Mouse (Mus musculus) ES-E14 (cell line): ENCODE measurements around the gene Stx11. TPM values are rescaled to one million over a fixed set of nuclear protein-coding genes. Genes with fewer than 3 reads are reported as not detected.
A peak's percentile ranks its signal among the peaks of the same experiment; 100 is the strongest.

Experiments used
- DNase-seq: peaks from one replicate; pipeline ENCODE4 v3.0.0-alpha.2; 2013; ENCODE audit warnings: low read depth, low spot score
- H3K27ac ChIP-seq: 2 replicates; pipeline ENCODE4 v1.5.1; 2012; ENCODE audit warnings: low read depth, mild to moderate bottlenecking, low read length, moderate library complexity, mixed read lengths; ENCODE audit not compliant: poor library complexity, insufficient read depth, severe bottlenecking
- H3K36me3 ChIP-seq: 2 replicates; pipeline ENCODE4 v1.6.1; 2012; ENCODE audit warnings: mild to moderate bottlenecking, low read length, moderate library complexity, mixed read lengths; ENCODE audit not compliant: control insufficient read depth, poor library complexity, insufficient read depth, severe bottlenecking
- H3K4me1 ChIP-seq, 2 experiments: fragments of 150-350 bp in 1 of 2; sonication (generic) in 1 of 2; 2 replicates each; pipeline ENCODE4 v1.6.1; 2012; ENCODE audit warnings: low read length in 2 of 2, mild to moderate bottlenecking in 1 of 2, mixed read lengths in 1 of 2; ENCODE audit not compliant: control insufficient read depth in 2 of 2, insufficient read depth in 2 of 2, poor library complexity in 1 of 2
- H3K4me3 ChIP-seq, 2 experiments: fragments of 150-350 bp in 1 of 2; sonication (generic) in 1 of 2; 2 replicates each; pipeline ENCODE4 v1.5.1; 2012; ENCODE audit warnings: low read length in 2 of 2, low read depth in 1 of 2, mild to moderate bottlenecking in 1 of 2, mixed read lengths in 1 of 2; ENCODE audit not compliant: insufficient read depth in 1 of 2, poor library complexity in 1 of 2, severe bottlenecking in 1 of 2
- H3K9ac ChIP-seq: 2 replicates; pipeline ENCODE4 v1.6.1; 2012; ENCODE audit warnings: low read depth, mild to moderate bottlenecking, low read length, mixed read lengths; ENCODE audit not compliant: poor library complexity, insufficient read depth, severe bottlenecking
- H3K9me3 ChIP-seq: fragments of 150-350 bp; sonication (generic); 2 replicates; pipeline ENCODE4 v1.6.1; 2012; ENCODE audit warnings: low read depth, mild to moderate bottlenecking, low read length; ENCODE audit not compliant: control insufficient read depth, insufficient read depth
- CHD2 ChIP-seq: IDR thresholded peaks from 2 replicates; pipeline ENCODE4 v1.6.1; 2014; ENCODE audit warnings: mild to moderate bottlenecking, low read depth, low read length, inconsistent platforms
- HCFC1 ChIP-seq: IDR thresholded peaks from 2 replicates; pipeline ENCODE4 v1.6.1; 2012; ENCODE audit warnings: low read length, inconsistent platforms, borderline replicate concordance; ENCODE audit not compliant: insufficient read depth
- MAFK ChIP-seq: IDR thresholded peaks from 2 replicates; pipeline ENCODE4 v1.6.1; 2014; ENCODE audit warnings: mild to moderate bottlenecking, low read depth, low read length, inconsistent platforms; ENCODE audit not compliant: insufficient read depth
- ZC3H11A ChIP-seq: IDR thresholded peaks from 2 replicates; pipeline ENCODE4 v1.6.1; 2012; ENCODE audit warnings: low read depth, mild to moderate bottlenecking, inconsistent platforms, low read length, borderline replicate concordance
- ZNF384 ChIP-seq: IDR thresholded peaks from 2 replicates; pipeline ENCODE4 v1.6.1; 2012; ENCODE audit warnings: low read depth, low read length, inconsistent platforms
- in situ Hi-C, 2 experiments: fragments of 600-800 bp; cut with MboI; formaldehyde crosslinking; loops; one replicate each; pipeline ENCODE4 v1.15.1; 2025; ENCODE audit warnings: low sequenced_read_pairs in 2 of 2, inconsistent platforms in 1 of 2; ENCODE audit not compliant: unreplicated experiment in 2 of 2
- total RNA-seq: library from RNA; depleted of rRNA; stranded (reverse); fragments of 300-350 nt; gene quantifications from 2 replicates; pipeline ENCODE4 v1.2.3, GENCODE M21; 2012

Stx11 gene
- total RNA-seq, 1 experiment: 2.5 TPM

DNA sequence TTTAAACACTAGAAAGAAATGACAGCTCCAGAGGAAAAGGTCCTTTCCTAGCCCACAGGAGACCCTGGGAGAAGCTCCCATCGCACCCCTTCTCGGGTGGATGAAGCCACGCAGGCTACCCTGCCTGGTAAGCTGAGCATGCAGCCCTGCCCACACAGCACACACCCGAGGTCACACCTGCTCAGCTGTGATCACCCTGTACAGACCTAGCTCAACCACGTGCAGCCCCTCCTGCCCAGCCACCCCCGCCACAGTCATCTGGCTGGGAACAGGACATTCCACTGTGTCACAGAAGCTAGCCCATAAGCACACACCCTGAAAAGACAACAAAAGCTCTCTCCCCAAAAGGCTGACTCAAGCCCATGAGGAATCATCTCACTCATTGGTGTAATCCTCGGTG is 14.8 kb downstream of the Stx11 start:
- no peak overlapping the region for H3K27ac ChIP-seq
- H3K4me1 ChIP-seq: 0 out of 4 replicates have a peak, but pooled peaks cover 0 to 2% of the 10 kb centered on the region in 2 experiments
- no peaks in the 10 kb centered on the region for H3K9me3 ChIP-seq
- H3K9ac ChIP-seq: no peak overlapping the region
- DNase-seq: no peak
- H3K4me3 ChIP-seq: no peak overlapping the region
- TF ChIP-seq ZC3H11A (no peak), CHD2 (no peak), MAFK (no peak), HCFC1 (no peak), ZNF384 (no peak)
- H3K36me3 ChIP-seq: no peaks in the 10 kb centered on the region
- in situ Hi-C loops: no loop called here

GRCm38 (mm10) chr10:12947606-12948005 is 16.5 kb downstream of the Stx11 start:
- 0 out of 4 replicates have a peak, but pooled peaks cover 0 to 2% of the 10 kb centered on the region in 2 experiments for H3K4me1 ChIP-seq
- H3K36me3 ChIP-seq: no peaks in the 10 kb centered on the region
- no peak overlapping the region for H3K27ac ChIP-seq
- no peak overlapping the region for H3K4me3 ChIP-seq
- H3K9ac ChIP-seq: no peak overlapping the region
- in situ Hi-C loops: no loop called here
- no peaks in the 10 kb centered on the region for H3K9me3 ChIP-seq
- DNase-seq: no peak
- TF ChIP-seq ZNF384 (no peak), HCFC1 (no peak), CHD2 (no peak), MAFK (no peak)

GRCm38 (mm10) chr10:12941018-12941761 is 22.9 kb downstream of the Stx11 start:
- no peaks in the 10 kb centered on the region for H3K4me1 ChIP-seq
- H3K9ac ChIP-seq: peak overlapping the region; percentile 35
- no peak for DNase-seq
- H3K36me3 ChIP-seq: no peaks in the 10 kb centered on the region
- H3K9me3 ChIP-seq: no peaks in the 10 kb centered on the region
- in situ Hi-C loops: no loop called here
- TF ChIP-seq HCFC1: no peak
- no peak for TF ChIP-seq CHD2
- no peak for TF ChIP-seq ZNF384
- TF ChIP-seq MAFK: no peak
- TF ChIP-seq ZC3H11A: no peak
- H3K4me3 ChIP-seq: peak overlapping the region; percentile 55 to 60
- no peak overlapping the region for H3K27ac ChIP-seq

- Histone ChIP-seq H3K9ac (no peak overlapping the region), H3K4me3 (no peak overlapping the region), H3K4me1 (no peaks in the 10 kb centered on the region), H3K27ac (no peak overlapping the region), H3K9me3 (no peaks in the 10 kb centered on the region), H3K36me3 (no peaks in the 10 kb centered on the region)
- DNase-seq: no peak
- in situ Hi-C loops: no loop called here
- TF ChIP-seq ZNF384 (no peak), CHD2 (no peak), ZC3H11A (no peak), HCFC1 (no peak), MAFK (no peak)
Measured at GRCm38 (mm10) chr10:12938763-12939162, 25.3 kb downstream of the Stx11 start.

DNA sequence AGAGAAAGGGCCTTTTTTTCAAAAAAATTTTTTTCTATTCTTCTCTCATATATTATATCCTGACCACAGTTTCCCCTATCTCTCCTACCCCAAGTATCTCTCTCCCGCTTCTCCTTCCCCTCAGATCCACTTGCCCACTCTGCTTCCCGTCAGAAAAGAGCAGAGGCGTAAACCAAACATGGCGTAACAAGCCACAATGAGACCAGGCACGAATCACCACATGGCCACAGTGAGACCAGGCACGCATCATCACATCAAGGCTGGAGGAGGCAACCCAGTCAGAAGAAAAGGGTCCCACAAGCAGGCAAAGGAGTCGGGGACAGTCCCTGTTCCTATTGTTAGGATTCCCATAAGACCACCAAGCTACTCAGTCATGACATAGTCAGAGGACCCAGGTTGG is 28.0 kb downstream of the Stx11 start:
- no peak overlapping the region for H3K9ac ChIP-seq
- no peak for DNase-seq

More for the DNA sequence above, 28.0 kb downstream of the Stx11 start:
- H3K4me3 ChIP-seq: no peak overlapping the region
- in situ Hi-C loops: no loop called here
- H3K36me3 ChIP-seq: no peaks in the 10 kb centered on the region
- no peaks in the 10 kb centered on the region for H3K4me1 ChIP-seq
- H3K27ac ChIP-seq: no peak overlapping the region
- no peak for TF ChIP-seq CHD2
- no peak for TF ChIP-seq HCFC1
- TF ChIP-seq ZNF384: no peak
- no peak for TF ChIP-seq MAFK
- no peak for TF ChIP-seq ZC3H11A
- H3K9me3 ChIP-seq: no peaks in the 10 kb centered on the region
